Mouse (Mus musculus) liver, embryonic 11.5 days (tissue): ENCODE measurements at regions not wholly inside any gene's neighbourhood (a gene's known extent, or its start where the extent isn't known, plus 50 kb on each side); places are given as distances from the start of the nearest gene placed in this dataset.

Experiments
- ATAC-seq: fragments of 200-750 bp; cut with Nextera tagmentation; replicated peaks from 2 replicates; pipeline ENCODE4 v1.8.0; 2017; ENCODE audit warnings: moderate number of reproducible peaks, mild to moderate bottlenecking, moderate TSS enrichment, moderate library complexity; ENCODE audit not compliant: low FRiP score
- DNase-seq: peaks from one replicate; pipeline ENCODE4 v3.0.0-alpha.2; 2017; ENCODE audit warnings: low spot score
- H3K27ac ChIP-seq: fragments of 300-500 bp; sonication (generic); 2 replicates; pipeline ENCODE4 v1.5.1; 2014; ENCODE audit warnings: mild to moderate bottlenecking, low read depth, low read length, control low read depth
- H3K27me3 ChIP-seq: fragments of 300-500 bp; sonication (generic); replicated peaks from 2 replicates; pipeline ENCODE4 v1.6.1; 2014; ENCODE audit warnings: low read length, mixed read lengths; ENCODE audit not compliant: control insufficient read depth, insufficient read depth
- H3K36me3 ChIP-seq: fragments of 300-500 bp; sonication (generic); 2 replicates; pipeline ENCODE4 v1.6.1; 2014; ENCODE audit warnings: mild to moderate bottlenecking, low read length, moderate library complexity, mixed read lengths; ENCODE audit not compliant: control insufficient read depth, insufficient read depth
- H3K4me1 ChIP-seq: fragments of 300-500 bp; sonication (generic); replicated peaks from 2 replicates; pipeline ENCODE4 v1.6.1; 2014; ENCODE audit warnings: low read length, mixed read lengths; ENCODE audit not compliant: control insufficient read depth, insufficient read depth
- H3K4me2 ChIP-seq: fragments of 300-500 bp; sonication (generic); 2 replicates; pipeline ENCODE4 v1.6.1; 2014; ENCODE audit warnings: mild to moderate bottlenecking, control low read depth, moderate library complexity
- H3K4me3 ChIP-seq: fragments of 300-500 bp; sonication (generic); 2 replicates; pipeline ENCODE4 v1.5.1; 2014; ENCODE audit warnings: low read depth, low read length, control low read depth
- H3K9ac ChIP-seq: fragments of 300-500 bp; sonication (generic); 2 replicates; pipeline ENCODE4 v1.6.1; 2014; ENCODE audit warnings: low read depth, low read length, control low read depth
- H3K9me3 ChIP-seq: fragments of 300-500 bp; sonication (generic); 2 replicates; pipeline ENCODE4 v1.6.1; 2016; ENCODE audit warnings: low read length, inconsistent platforms, mixed read lengths; ENCODE audit not compliant: control insufficient read depth
- WGBS: fragments of 180-500 bp; shearing (Covaris S2); extraction: QIAGEN DNeasy Blood & Tissue Kit; methylation state at CpG from one replicate; pipeline ENCODE4 v1.1.7; 2014; 5-methylcytosine and 5-hydroxymethylcytosine counted together

GRCm38 (mm10) chr8:112093554-112093953 is 78.7 kb upstream of the Gm6793 start:
- DNase-seq = no peak
- Histone ChIP-seq H3K27ac (no peak overlapping the region), H3K4me1 (no peaks in the 10 kb centered on the region), H3K9ac (no peak overlapping the region), H3K36me3 (no peaks in the 10 kb centered on the region), H3K27me3 (no peaks in the 10 kb centered on the region), H3K4me3 (no peak overlapping the region), H3K4me2 (no peak overlapping the region), H3K9me3 (no peaks in the 10 kb centered on the region)
- WGBS = 60% methylated on average over 7 of the region's 7 CpGs
- no peak for ATAC-seq

GRCm38 (mm10) chr8:112092831-112093230 is 78.0 kb upstream of the Gm6793 start:
- WGBS = 62% methylated on average over 3 of the region's 3 CpGs
- ATAC-seq = no peak
- no peaks in the 10 kb centered on the region for H3K9me3 ChIP-seq
- no peak overlapping the region for H3K4me3 ChIP-seq
- no peaks in the 10 kb centered on the region for H3K36me3 ChIP-seq
- H3K4me2 ChIP-seq = no peak overlapping the region
- no peaks in the 10 kb centered on the region for H3K4me1 ChIP-seq
- no peak overlapping the region for H3K27ac ChIP-seq
- H3K27me3 ChIP-seq = no peaks in the 10 kb centered on the region
- no peak for DNase-seq
- no peak overlapping the region for H3K9ac ChIP-seq

GRCm38 (mm10) chr8:112078621-112079020 is 63.8 kb upstream of the Gm6793 start:
- Histone ChIP-seq H3K9me3 (no peaks in the 10 kb centered on the region), H3K9ac (no peak overlapping the region), H3K36me3 (no peaks in the 10 kb centered on the region), H3K27ac (no peak overlapping the region), H3K4me1 (no peaks in the 10 kb centered on the region), H3K4me2 (no peak overlapping the region), H3K4me3 (no peak overlapping the region), H3K27me3 (no peaks in the 10 kb centered on the region)
- no peak for DNase-seq
- no peak for ATAC-seq
- 77% methylated on average over 10 of the region's 10 CpGs for WGBS

GRCm38 (mm10) chr8:112072205-112072604 is 57.4 kb upstream of the Gm6793 start:
- 76% methylated on average over 14 of the region's 14 CpGs for WGBS

GRCm38 (mm10) chr8:112070251-112070650 is 55.4 kb upstream of the Gm6793 start:
- Histone ChIP-seq H3K4me3 (no peak overlapping the region), H3K4me1 (no peaks in the 10 kb centered on the region), H3K36me3 (no peaks in the 10 kb centered on the region), H3K9me3 (no peaks in the 10 kb centered on the region), H3K27me3 (no peaks in the 10 kb centered on the region), H3K4me2 (no peak overlapping the region), H3K9ac (no peak overlapping the region), H3K27ac (no peak overlapping the region)
- 84% methylated on average over 8 of the region's 8 CpGs for WGBS
- DNase-seq (no peak), ATAC-seq (no peak)

More at GRCm38 (mm10) chr8:112072205-112072604, 57.4 kb upstream of the Gm6793 start:
- DNase-seq (no peak), ATAC-seq (no peak)
- Histone ChIP-seq H3K4me1 (no peaks in the 10 kb centered on the region), H3K27ac (no peak overlapping the region), H3K9ac (no peak overlapping the region), H3K4me2 (no peak overlapping the region), H3K4me3 (no peak overlapping the region), H3K27me3 (no peaks in the 10 kb centered on the region), H3K36me3 (no peaks in the 10 kb centered on the region), H3K9me3 (no peaks in the 10 kb centered on the region)
